Mouse (Mus musculus): ENCODE results near the gene P2rx2. TPM values are rescaled to one million over a fixed set of nuclear protein-coding genes. Genes with fewer than 3 reads are reported as not detected.

The P2rx2 gene
- total RNA-seq, 2 experiments from 2014 or later: not detected

DNA sequence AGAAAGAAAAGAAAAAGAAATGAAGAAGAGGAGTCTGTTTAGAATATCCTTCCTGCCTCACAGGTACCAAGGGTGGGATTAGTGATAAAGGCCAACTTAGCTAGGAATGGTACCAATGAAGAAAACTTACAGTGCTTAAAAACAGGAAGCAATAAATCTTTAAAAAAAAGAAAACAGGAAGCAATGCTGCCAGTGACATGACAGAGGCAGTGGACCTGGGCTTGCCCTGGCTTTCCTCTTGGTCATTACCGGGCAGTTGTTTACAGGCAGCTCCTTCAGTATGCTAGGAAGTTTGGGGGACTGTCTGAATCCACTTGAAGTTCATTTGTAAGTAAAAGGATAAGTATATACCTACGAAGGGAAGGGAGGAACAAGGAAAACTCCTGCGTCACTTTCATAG lies 12.5 kb downstream of the P2rx2 start:
- no peak for DNase-seq

GRCm38 (mm10) chr5:110313127-110313526 lies 29.9 kb downstream of the P2rx2 start:
- DNase-seq: no peak

DNA sequence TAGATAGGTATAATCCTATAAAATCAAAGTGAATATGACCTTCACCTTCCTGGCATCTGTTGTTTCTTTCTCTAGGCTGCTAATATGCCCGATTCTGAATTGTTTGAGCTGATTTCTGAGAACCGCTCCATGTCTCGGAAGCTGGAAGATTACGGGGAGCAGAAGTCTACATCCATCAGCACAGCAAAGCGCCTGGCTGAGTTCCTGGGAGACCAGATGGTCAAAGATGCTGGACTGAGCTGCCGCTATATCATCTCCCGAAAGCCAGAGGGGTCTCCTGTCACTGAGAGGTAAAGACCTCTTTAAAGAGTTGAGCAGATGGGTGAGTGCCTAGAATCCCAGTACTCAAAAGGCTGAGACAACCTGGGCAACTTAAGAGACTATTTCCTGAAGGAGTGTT lies 34.2 kb downstream of the P2rx2 start:
- DNase-seq: no peak

GRCm38 (mm10) chr5:110300591-110300990 lies 42.4 kb downstream of the P2rx2 start:
- no peak for DNase-seq

DNA sequence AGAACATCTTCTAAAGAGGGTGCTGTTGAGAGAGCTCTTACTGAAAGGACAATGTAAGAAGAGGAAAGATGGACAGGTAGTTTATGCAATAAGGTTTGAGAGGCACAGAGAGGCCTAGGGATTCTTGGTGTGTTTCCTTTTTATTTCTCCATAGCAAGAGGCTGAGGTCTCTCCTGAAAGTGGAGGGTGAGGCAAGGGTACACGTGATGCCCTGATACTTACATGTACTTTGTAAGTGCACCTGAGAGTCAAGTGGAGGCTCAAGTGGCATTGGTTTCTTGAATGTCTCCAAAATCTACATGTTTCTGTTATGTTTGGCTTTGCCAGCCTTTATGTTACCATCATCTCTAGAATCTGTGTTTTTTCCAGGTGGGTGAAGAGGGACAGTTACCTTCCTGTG lies 46.4 kb downstream of the P2rx2 start:
- DNase-seq: no peak

DNA sequence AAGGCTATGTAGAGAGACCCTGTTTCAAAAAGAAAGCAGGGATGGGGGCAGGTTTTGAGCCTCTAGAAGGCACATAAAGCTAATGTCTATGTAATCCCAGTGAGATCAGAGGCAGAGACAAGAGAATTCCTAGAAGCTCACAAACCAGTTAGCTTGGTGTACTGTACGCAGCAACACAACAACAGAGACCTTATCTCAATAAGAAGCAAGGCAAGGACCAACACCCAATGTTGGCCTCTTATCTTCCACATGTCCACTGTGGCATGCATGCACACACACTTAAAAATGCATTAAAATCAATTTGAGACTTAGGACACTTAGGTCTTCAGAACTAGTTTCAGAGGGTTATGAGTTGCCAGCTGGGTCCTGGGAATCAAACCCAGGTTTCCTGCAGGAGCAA lies 51.4 kb downstream of the P2rx2 start:
- DNase-seq: no peak

Other genes with a start within 250 kb of the P2rx2 start
- under 1 TPM; 0.21 to 0.26 TPM for gene Gm35315, start 248.8 kb downstream of the P2rx2 start, total RNA-seq (2021)
- not detected for gene Plcxd1, start 243.2 kb downstream of the P2rx2 start, total RNA-seq (2021)
- gene Gtpbp6, start 235.0 kb downstream of the P2rx2 start, total RNA-seq (2021): 10 to 100 TPM; 12.3 to 13.4 TPM
- gene Zfp605, start 233.1 kb downstream of the P2rx2 start, total RNA-seq (2021): 1 to 10 TPM; 3.1 to 3.8 TPM
- 10 to 100 TPM; 14.5 to 15.7 TPM for gene Chfr, start 207.4 kb downstream of the P2rx2 start, total RNA-seq (2021)
- gene Golga3, start 166.5 kb downstream of the P2rx2 start, total RNA-seq (2021): 10 to 100 TPM; 38.0 to 40.6 TPM
- 10 to 100 TPM; 24.3 to 24.4 TPM for gene Ankle2, start 112.2 kb downstream of the P2rx2 start, total RNA-seq (2021)
- 10 to 100 TPM; 21.8 to 24.1 TPM for gene Pgam5, start 73.3 kb downstream of the P2rx2 start, total RNA-seq (2021)
- 10 to 100 TPM; 45.2 to 46.4 TPM for gene Pxmp2, start 57.0 kb downstream of the P2rx2 start, total RNA-seq (2021)
- 1 to 10 TPM in 1 of 2 experiments, under 1 TPM in 1; 0.92 to 1.4 TPM for gene Pole, start 56.9 kb downstream of the P2rx2 start, total RNA-seq (2021)
- not detected for gene Lrcol1, start 1.5 kb upstream of the P2rx2 start, total RNA-seq (2021)
- gene Fbrsl1, start 105.3 kb upstream of the P2rx2 start, total RNA-seq (2021): 10 to 100 TPM; 23.6 to 32.1 TPM
- not detected for gene Galnt9, start 201.1 kb upstream of the P2rx2 start, total RNA-seq (2021)

Measured in gastrocnemius, postnatal 25 days (tissue).